Mouse (Mus musculus): ENCODE measurements around the gene Pax6.

DNA sequence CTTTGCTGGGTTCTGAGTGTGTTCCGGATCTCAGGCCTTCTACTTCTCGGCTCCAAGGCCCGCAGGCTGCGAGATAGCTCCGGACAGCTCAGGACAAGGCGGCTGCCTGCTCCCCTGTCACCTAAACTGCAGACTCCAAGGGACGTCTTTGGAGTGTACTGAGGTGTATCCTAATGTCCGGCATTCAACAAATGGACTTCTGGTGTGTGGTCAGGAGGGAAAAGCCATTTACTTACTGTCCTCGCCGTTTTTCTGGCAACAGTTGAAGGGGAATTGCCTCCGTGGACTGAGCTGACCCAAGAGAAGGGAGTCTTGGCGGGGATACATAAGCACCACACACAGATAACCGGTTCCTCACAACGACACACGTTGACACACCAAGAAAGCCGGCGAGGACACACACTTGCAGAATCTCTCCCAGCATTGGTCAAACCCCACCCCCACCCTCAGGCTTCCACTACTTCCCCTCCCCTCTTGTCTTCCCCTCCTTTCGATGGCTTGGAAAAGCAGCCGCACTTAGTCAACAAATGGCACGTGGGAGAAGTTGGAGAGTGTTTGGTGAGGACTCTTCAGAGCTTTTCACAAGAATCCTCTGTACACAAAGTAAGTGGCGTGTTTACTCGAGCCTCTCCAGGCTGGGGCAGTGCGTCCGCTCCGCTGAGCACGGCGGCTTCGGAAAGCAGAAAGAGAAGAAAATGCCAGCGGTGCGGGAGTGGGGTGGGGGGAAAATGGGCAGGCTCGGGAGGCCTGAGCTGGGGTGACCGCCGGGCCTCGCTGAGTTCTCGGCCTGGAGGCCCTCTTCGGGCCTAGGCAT is 5.6 kb downstream of the Pax6 start:
- TF ChIP-seq CTCF (IDR thresholded peaks at IDR 0.05; ENCODE audit: low read depth) (no peak), EP300 (IDR thresholded peaks at IDR 0.05; ENCODE audit: low read depth) (no peak)

Measured in heart, postnatal 0 days (tissue).